Mouse (Mus musculus): ENCODE measurements around the gene Paqr8. TPM values are rescaled to one million over a fixed set of nuclear protein-coding genes. Genes with fewer than 3 reads are reported as not detected.

Paqr8 gene
- 22.3 and 36.8 TPM in 2 replicates for polyA plus RNA-seq (2012; rRNA removed)

GRCm38 (mm10) chr1:20890404-20890921 lies at the start of gene Paqr8:
Paqr8 (plus strand) TSS chr1:20890606.

GRCm38 (mm10) chr1:20951300-20951763 lies 60.9 kb downstream of the Paqr8 start, which contains the start of gene Efhc1:
Efhc1 (plus strand) TSS chr1:20951626.

Other genes starting within 250 kb of the Paqr8 start
- not detected in 2 replicates for gene Il17a, start 159.7 kb upstream of the Paqr8 start, polyA plus RNA-seq (2012; rRNA removed)
- gene Il17f, start 100.0 kb upstream of the Paqr8 start, polyA plus RNA-seq (2012; rRNA removed): 0.22 TPM in 1 of 2 replicates, not detected in the other
- 7.8 and 8.2 TPM in 2 replicates for gene Mcm3, start 70.3 kb upstream of the Paqr8 start, polyA plus RNA-seq (2012; rRNA removed)
- gene Efhc1, start 61.0 kb downstream of the Paqr8 start, polyA plus RNA-seq (2012; rRNA removed): 0.43 and 1.1 TPM in 2 replicates
- gene Tram2, start 188.6 kb downstream of the Paqr8 start, polyA plus RNA-seq (2012; rRNA removed): 4.4 and 5.8 TPM in 2 replicates